20 mouse cellular contexts compared by ENCODE assay signal in the genomic region with DNA sequence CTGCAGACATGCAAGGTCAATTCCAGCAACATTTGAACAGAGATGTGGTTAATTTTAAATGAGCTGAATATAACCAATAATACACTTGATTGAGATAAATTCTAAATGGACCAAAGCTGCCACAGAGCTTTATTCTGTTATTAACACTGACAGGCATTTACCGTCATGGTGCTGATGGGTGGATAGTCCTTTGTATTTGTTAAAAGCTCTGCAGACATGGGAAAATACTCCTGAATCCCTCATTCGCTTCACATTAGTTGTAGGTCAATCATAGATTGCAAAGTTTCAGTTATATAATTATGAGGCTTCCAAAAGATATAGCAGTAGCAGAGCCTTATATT.
DNase-seq lines count a peak whose midpoint lies in the region; ATAC-seq and TF ChIP-seq lines count a peak whose summit lies in the region.
"Had no signal": no experiment of that assay in that cellular context is flagged by ENCODE, and none has a peak within 500 bp of the region (broad histone marks: within the 10 kb centered on the region; RNA-seq: fewer than 3 reads in every experiment).

No protein-coding gene starts in this region.

- peak; percentile 31; the same call in 1 of the 2 replicates for ATAC-seq in forebrain, embryonic 11.5 days (replicated peaks; ENCODE audit: low FRiP score)
- peak; percentile 61; the same call in 1 of the 2 replicates for ATAC-seq in midbrain, embryonic 11.5 days (ENCODE audit: low FRiP score)
- no peak for ATAC-seq in midbrain, postnatal 0 days (ENCODE audit: low FRiP score)
- peak; percentile 73; the same call in 1 of the 2 replicates for ATAC-seq in midbrain, embryonic 15.5 days (replicated peaks)
- ATAC-seq in megakaryocyte progenitor cell, adult 5-6 weeks (replicated peaks; ENCODE audit: poor library complexity): no peak
- ATAC-seq: liver, embryonic 12.5 days; Patski had no signal

- no peaks in the 10 kb centered on the region for H3K27me3 ChIP-seq in forebrain, embryonic 11.5 days (ENCODE audit: control insufficient read depth, insufficient read depth, low read length)
- H3K27me3 ChIP-seq in forebrain, embryonic 10.5 days (ENCODE audit: poor library complexity, severe bottlenecking): no peaks in the 10 kb centered on the region
- no peaks in the 10 kb centered on the region for H3K27me3 ChIP-seq in midbrain, embryonic 11.5 days (ENCODE audit: control insufficient read depth, insufficient read depth, low read length)
- no peaks in the 10 kb centered on the region for H3K27me3 ChIP-seq in midbrain, postnatal 0 days (ENCODE audit: insufficient read depth, low read length)
- H3K27me3 ChIP-seq in midbrain, embryonic 15.5 days (replicated peaks): no peaks in the 10 kb centered on the region
- H3K27me3 ChIP-seq: liver, embryonic 12.5 days had no signal

- H3K36me3 ChIP-seq in forebrain, embryonic 11.5 days (ENCODE audit: control insufficient read depth, insufficient read depth, low read length): no peaks in the 10 kb centered on the region
- no peaks in the 10 kb centered on the region for H3K36me3 ChIP-seq in forebrain, embryonic 10.5 days (replicated peaks)
- H3K36me3 ChIP-seq in midbrain, embryonic 11.5 days (ENCODE audit: control insufficient read depth, insufficient read depth, low read length): no peaks in the 10 kb centered on the region
- no peaks in the 10 kb centered on the region for H3K36me3 ChIP-seq in midbrain, postnatal 0 days (ENCODE audit: insufficient read depth, low read length)
- no peaks in the 10 kb centered on the region for H3K36me3 ChIP-seq in midbrain, embryonic 15.5 days (replicated peaks)
- H3K36me3 ChIP-seq: heart, embryonic 10.5 days; liver, embryonic 12.5 days had no signal

- no peak overlapping the region for H3K4me3 ChIP-seq in forebrain, embryonic 11.5 days (ENCODE audit: low read depth, low read length)
- H3K4me3 ChIP-seq in forebrain, embryonic 10.5 days: no peak overlapping the region
- H3K4me3 ChIP-seq in midbrain, embryonic 11.5 days (ENCODE audit: low read depth, low read length): no peak overlapping the region
- H3K4me3 ChIP-seq in midbrain, postnatal 0 days (ENCODE audit: low read depth, low read length): no peak overlapping the region
- H3K4me3 ChIP-seq in midbrain, embryonic 15.5 days: no peak overlapping the region
- H3K4me3 ChIP-seq: heart, embryonic 10.5 days; liver, embryonic 12.5 days; myocyte had no signal

- H3K9ac ChIP-seq in forebrain, embryonic 11.5 days (ENCODE audit: low read length): no peak overlapping the region
- no peak overlapping the region for H3K9ac ChIP-seq in midbrain, embryonic 11.5 days (ENCODE audit: low read length)
- no peak overlapping the region for H3K9ac ChIP-seq in midbrain, postnatal 0 days (replicated peaks; ENCODE audit: low read length, poor library complexity, severe bottlenecking)
- no peak overlapping the region for H3K9ac ChIP-seq in midbrain, embryonic 15.5 days
- H3K9ac ChIP-seq: liver, embryonic 12.5 days had no signal

- H3K4me2 ChIP-seq in forebrain, embryonic 11.5 days (ENCODE audit: low read depth, low read length, severe bottlenecking): no peak overlapping the region
- H3K4me2 ChIP-seq in midbrain, embryonic 11.5 days: no peak overlapping the region
- H3K4me2 ChIP-seq in midbrain, postnatal 0 days (ENCODE audit: low read depth, low read length, poor library complexity, severe bottlenecking): no peak overlapping the region
- H3K4me2 ChIP-seq in midbrain, embryonic 15.5 days: no peak overlapping the region
- H3K4me2 ChIP-seq: liver, embryonic 12.5 days had no signal

- no peak for DNase-seq in forebrain, embryonic 11.5 days (ENCODE audit: low spot score)
- no peak for DNase-seq in forebrain, embryonic 10.5 days (ENCODE audit: extremely low spot score, low spot score)
- no peak for DNase-seq in midbrain, embryonic 11.5 days (ENCODE audit: low spot score, missing footprints)
- no peak for DNase-seq in midbrain, postnatal 0 days (ENCODE audit: low spot score)
- peak; percentile 14 for DNase-seq in retina, postnatal 1 day
- DNase-seq in right cerebral cortex, postnatal 4 days: no peak
- DNase-seq: adrenal gland, postnatal 14 days; cerebellum, adult 11 months; cerebellum, postnatal 10 days; kidney, adult 18-20 months; kidney, postnatal 10 days; lung, adult 2 months; spleen, adult 18-20 months; thymus, postnatal 25 days had no signal

- H3K9me3 ChIP-seq in forebrain, embryonic 11.5 days (ENCODE audit: control insufficient read depth, low read length): no peaks in the 10 kb centered on the region
- no peaks in the 10 kb centered on the region for H3K9me3 ChIP-seq in forebrain, embryonic 10.5 days
- no peaks in the 10 kb centered on the region for H3K9me3 ChIP-seq in midbrain, embryonic 11.5 days (ENCODE audit: control insufficient read depth, low read length)
- no peaks in the 10 kb centered on the region for H3K9me3 ChIP-seq in midbrain, postnatal 0 days (ENCODE audit: low read length)
- H3K9me3 ChIP-seq in midbrain, embryonic 15.5 days: no peaks in the 10 kb centered on the region
- H3K9me3 ChIP-seq: heart, embryonic 10.5 days; liver, embryonic 12.5 days had no signal

- TF ChIP-seq CTCF in midbrain, postnatal 0 days (IDR thresholded peaks at IDR 0.05): no peak

- no peak overlapping the region for H3K27ac ChIP-seq in forebrain, embryonic 11.5 days (ENCODE audit: low read depth, low read length)
- H3K27ac ChIP-seq in forebrain, embryonic 10.5 days: no peak overlapping the region
- no peak overlapping the region for H3K27ac ChIP-seq in midbrain, embryonic 11.5 days (ENCODE audit: low read depth, low read length)
- H3K27ac ChIP-seq in midbrain, postnatal 0 days (ENCODE audit: low read depth, low read length): no peak overlapping the region
- H3K27ac ChIP-seq in midbrain, embryonic 15.5 days: no peak overlapping the region
- H3K27ac ChIP-seq: heart, embryonic 10.5 days; liver, embryonic 12.5 days had no signal

- H3K4me1 ChIP-seq in forebrain, embryonic 11.5 days (replicated peaks; ENCODE audit: control insufficient read depth, insufficient read depth, low read length): 0 out of 2 replicates have a peak, but pooled peaks cover 2% of the 10 kb centered on the region
- H3K4me1 ChIP-seq in forebrain, embryonic 10.5 days: peaks cover 5% of the 10 kb centered on the region; the same call in 1 of the 2 replicates
- no peaks in the 10 kb centered on the region for H3K4me1 ChIP-seq in midbrain, embryonic 11.5 days (ENCODE audit: control insufficient read depth, insufficient read depth, low read length)
- no peaks in the 10 kb centered on the region for H3K4me1 ChIP-seq in midbrain, postnatal 0 days (ENCODE audit: insufficient read depth, low read length)
- H3K4me1 ChIP-seq in midbrain, embryonic 15.5 days: peaks cover 6% of the 10 kb centered on the region; the same call in 1 of the 2 replicates
- H3K4me1 ChIP-seq: heart, embryonic 10.5 days; liver, embryonic 12.5 days had no signal

- WGBS in forebrain, embryonic 11.5 days: 46% methylated on average over 2 of the region's 2 CpGs
- 80% methylated on average over 2 of the region's 2 CpGs for WGBS in forebrain, embryonic 10.5 days
- 64% methylated on average over 2 of the region's 2 CpGs for WGBS in midbrain, embryonic 11.5 days
- WGBS in midbrain, postnatal 0 days: 29% methylated on average over 2 of the region's 2 CpGs
- WGBS in midbrain, embryonic 15.5 days: 26% methylated on average over 2 of the region's 2 CpGs

Comparison
In these comparisons a context has a peak if more than half of its experiments do, and no peak if none do; other contexts are left out.
1. ATAC-seq: peak in forebrain, embryonic 11.5 days (single experiment), midbrain, embryonic 11.5 days (single experiment) and midbrain, embryonic 15.5 days (single experiment); none in midbrain, postnatal 0 days (single experiment) and megakaryocyte progenitor cell, adult 5-6 weeks (single experiment).